Mouse (Mus musculus) ES-E14 (cell line): Measurements from ENCODE around the gene Shisa9. TPM values are rescaled to one million over a fixed set of nuclear protein-coding genes. Genes with fewer than 3 reads are reported as not detected.
A peak's percentile ranks its signal among the peaks of the same experiment; 100 is the strongest.

Experiments
- DNase-seq: peaks from one replicate; pipeline ENCODE4 v3.0.0-alpha.2; 2013; ENCODE audit warnings: low read depth, low spot score
- H3K27ac ChIP-seq: 2 replicates; pipeline ENCODE4 v1.5.1; 2012; ENCODE audit warnings: low read depth, mild to moderate bottlenecking, low read length, moderate library complexity, mixed read lengths; ENCODE audit not compliant: poor library complexity, insufficient read depth, severe bottlenecking
- H3K36me3 ChIP-seq: 2 replicates; pipeline ENCODE4 v1.6.1; 2012; ENCODE audit warnings: mild to moderate bottlenecking, low read length, moderate library complexity, mixed read lengths; ENCODE audit not compliant: control insufficient read depth, poor library complexity, insufficient read depth, severe bottlenecking
- H3K4me1 ChIP-seq, 2 experiments: fragments of 150-350 bp in 1 of 2; sonication (generic) in 1 of 2; 2 replicates each; pipeline ENCODE4 v1.6.1; 2012; ENCODE audit warnings: low read length in 2 of 2, mild to moderate bottlenecking in 1 of 2, mixed read lengths in 1 of 2; ENCODE audit not compliant: control insufficient read depth in 2 of 2, insufficient read depth in 2 of 2, poor library complexity in 1 of 2
- H3K4me3 ChIP-seq, 2 experiments: fragments of 150-350 bp in 1 of 2; sonication (generic) in 1 of 2; 2 replicates each; pipeline ENCODE4 v1.5.1; 2012; ENCODE audit warnings: low read length in 2 of 2, low read depth in 1 of 2, mild to moderate bottlenecking in 1 of 2, mixed read lengths in 1 of 2; ENCODE audit not compliant: insufficient read depth in 1 of 2, poor library complexity in 1 of 2, severe bottlenecking in 1 of 2
- H3K9ac ChIP-seq: 2 replicates; pipeline ENCODE4 v1.6.1; 2012; ENCODE audit warnings: low read depth, mild to moderate bottlenecking, low read length, mixed read lengths; ENCODE audit not compliant: poor library complexity, insufficient read depth, severe bottlenecking
- H3K9me3 ChIP-seq: fragments of 150-350 bp; sonication (generic); 2 replicates; pipeline ENCODE4 v1.6.1; 2012; ENCODE audit warnings: low read depth, mild to moderate bottlenecking, low read length; ENCODE audit not compliant: control insufficient read depth, insufficient read depth
- CHD2 ChIP-seq: IDR thresholded peaks from 2 replicates; pipeline ENCODE4 v1.6.1; 2014; ENCODE audit warnings: mild to moderate bottlenecking, low read depth, low read length, inconsistent platforms
- HCFC1 ChIP-seq: IDR thresholded peaks from 2 replicates; pipeline ENCODE4 v1.6.1; 2012; ENCODE audit warnings: low read length, inconsistent platforms, borderline replicate concordance; ENCODE audit not compliant: insufficient read depth
- MAFK ChIP-seq: IDR thresholded peaks from 2 replicates; pipeline ENCODE4 v1.6.1; 2014; ENCODE audit warnings: mild to moderate bottlenecking, low read depth, low read length, inconsistent platforms; ENCODE audit not compliant: insufficient read depth
- ZC3H11A ChIP-seq: IDR thresholded peaks from 2 replicates; pipeline ENCODE4 v1.6.1; 2012; ENCODE audit warnings: low read depth, mild to moderate bottlenecking, inconsistent platforms, low read length, borderline replicate concordance
- ZNF384 ChIP-seq: IDR thresholded peaks from 2 replicates; pipeline ENCODE4 v1.6.1; 2012; ENCODE audit warnings: low read depth, low read length, inconsistent platforms
- in situ Hi-C, 2 experiments: fragments of 600-800 bp; cut with MboI; formaldehyde crosslinking; loops; one replicate each; pipeline ENCODE4 v1.15.1; 2025; ENCODE audit warnings: low sequenced_read_pairs in 2 of 2, inconsistent platforms in 1 of 2; ENCODE audit not compliant: unreplicated experiment in 2 of 2
- total RNA-seq: library from RNA; depleted of rRNA; stranded (reverse); fragments of 300-350 nt; gene quantifications from 2 replicates; pipeline ENCODE4 v1.2.3, GENCODE M21; 2012

Gene Shisa9
- total RNA-seq, 1 experiment = not detected

GRCm38 (mm10) chr16:11967579-11967978 is 16.3 kb upstream of the Shisa9 start:
- no peaks in the 10 kb centered on the region for H3K36me3 ChIP-seq

GRCm38 (mm10) chr16:11973707-11974106 is 10.2 kb upstream of the Shisa9 start:
- Histone ChIP-seq H3K27ac (no peak overlapping the region), H3K4me1 (no peaks in the 10 kb centered on the region), H3K36me3 (no peaks in the 10 kb centered on the region), H3K9me3 (no peaks in the 10 kb centered on the region), H3K9ac (no peak overlapping the region), H3K4me3 (no peak overlapping the region)
- in situ Hi-C loops = no loop called here
- DNase-seq = no peak
- TF ChIP-seq ZNF384 (no peak), MAFK (no peak), HCFC1 (no peak), CHD2 (no peak), ZC3H11A (no peak)

More at GRCm38 (mm10) chr16:11967579-11967978, 16.3 kb upstream of the Shisa9 start:
- Histone ChIP-seq H3K9me3 (no peaks in the 10 kb centered on the region), H3K4me1 (no peaks in the 10 kb centered on the region), H3K4me3 (no peak overlapping the region), H3K9ac (no peak overlapping the region), H3K27ac (no peak overlapping the region)
- DNase-seq = no peak
- in situ Hi-C loops = no loop called here
- no peak for TF ChIP-seq CHD2
- no peak for TF ChIP-seq ZC3H11A
- no peak for TF ChIP-seq MAFK
- no peak for TF ChIP-seq ZNF384
- TF ChIP-seq HCFC1 = no peak

GRCm38 (mm10) chr16:11976737-11977136 is 7.2 kb upstream of the Shisa9 start:
- no peak for DNase-seq
- Histone ChIP-seq H3K4me1 (no peaks in the 10 kb centered on the region), H3K36me3 (no peaks in the 10 kb centered on the region), H3K4me3 (no peak overlapping the region), H3K9me3 (no peaks in the 10 kb centered on the region), H3K27ac (no peak overlapping the region), H3K9ac (no peak overlapping the region)
- TF ChIP-seq HCFC1 (no peak), ZNF384 (no peak), MAFK (no peak), ZC3H11A (no peak), CHD2 (no peak)
- in situ Hi-C loops = no loop called here

GRCm38 (mm10) chr16:11980764-11981163 is 3.1 kb upstream of the Shisa9 start:
- no peak for DNase-seq
- no peak overlapping the region for H3K4me3 ChIP-seq
- in situ Hi-C loops = no loop called here
- no peaks in the 10 kb centered on the region for H3K9me3 ChIP-seq
- H3K27ac ChIP-seq = no peak overlapping the region
- TF ChIP-seq CHD2 (no peak), ZC3H11A (no peak), HCFC1 (no peak), MAFK (no peak), ZNF384 (no peak)
- H3K4me1 ChIP-seq = peaks cover 0 to 2% of the 10 kb centered on the region in 2 experiments; a peak in 1 of 4 replicates
- H3K36me3 ChIP-seq = no peaks in the 10 kb centered on the region
- H3K9ac ChIP-seq = no peak overlapping the region

GRCm38 (mm10) chr16:11983106-11983615 is 752 bp upstream of the Shisa9 start:
- DNase-seq = no peak
- in situ Hi-C loops = no loop called here
- Histone ChIP-seq H3K4me3 (peak overlapping the region; percentile 61 to 70), H3K4me1 (peaks cover 0 to 2% of the 10 kb centered on the region in 2 experiments; a peak in 1 of 4 replicates), H3K9me3 (no peaks in the 10 kb centered on the region), H3K27ac (no peak overlapping the region), H3K9ac (no peak overlapping the region), H3K36me3 (no peaks in the 10 kb centered on the region)
- no peak for TF ChIP-seq CHD2
